Mouse (Mus musculus) embryonic facial prominence, embryonic 14.5 days (tissue): Measurements from ENCODE around the gene Il18bp. TPM values are rescaled to one million over a fixed set of nuclear protein-coding genes. Genes with fewer than 3 reads are reported as not detected.

Experiments
- ATAC-seq: fragments of 200-750 bp; cut with Nextera tagmentation; 2 replicates; pipeline ENCODE4 v1.8.0; 2017; ENCODE audit warnings: low read depth, moderate number of reproducible peaks, moderate TSS enrichment
- DNase-seq: peaks from one replicate; pipeline ENCODE4 v3.0.0-alpha.2; 2015; ENCODE audit warnings: low spot score
- H3K27ac ChIP-seq: fragments of 300-500 bp; sonication (generic); replicated peaks from 2 replicates; pipeline ENCODE4 v1.5.1; 2014; ENCODE audit warnings: low read depth, mild to moderate bottlenecking, low read length, moderate library complexity
- H3K27me3 ChIP-seq: fragments of 300-500 bp; sonication (generic); replicated peaks from 2 replicates; pipeline ENCODE4 v1.6.1; 2014; ENCODE audit warnings: low read length; ENCODE audit not compliant: control insufficient read depth, insufficient read depth
- H3K36me3 ChIP-seq: fragments of 300-500 bp; sonication (generic); 2 replicates; pipeline ENCODE4 v1.6.1; 2014; ENCODE audit warnings: low read length, mixed read lengths; ENCODE audit not compliant: control insufficient read depth, insufficient read depth
- H3K4me1 ChIP-seq: fragments of 300-500 bp; sonication (generic); 2 replicates; pipeline ENCODE4 v1.6.1; 2014; ENCODE audit warnings: antibody characterized with exemption, low read length; ENCODE audit not compliant: control insufficient read depth, insufficient read depth
- H3K4me2 ChIP-seq: fragments of 300-500 bp; sonication (generic); 2 replicates; pipeline ENCODE4 v1.6.1; 2014; ENCODE audit warnings: low read depth, mild to moderate bottlenecking, low read length, moderate library complexity, mixed read lengths
- H3K4me3 ChIP-seq: fragments of 300-500 bp; sonication (generic); 2 replicates; pipeline ENCODE4 v1.5.1; 2014; ENCODE audit warnings: low read depth, mild to moderate bottlenecking, low read length
- H3K9ac ChIP-seq: fragments of 300-500 bp; sonication (generic); 2 replicates; pipeline ENCODE4 v1.6.1; 2014; ENCODE audit warnings: low read depth, mild to moderate bottlenecking, low read length, moderate library complexity, mixed read lengths
- H3K9me3 ChIP-seq: fragments of 300-500 bp; sonication (generic); 2 replicates; pipeline ENCODE4 v1.6.1; 2016; ENCODE audit warnings: low read length; ENCODE audit not compliant: control insufficient read depth
- WGBS: fragments of 180-500 bp; shearing (Covaris S2); extraction: QIAGEN DNeasy Blood & Tissue Kit; methylation state at CpG from one replicate; pipeline ENCODE4 v1.1.7; 2014; 5-methylcytosine and 5-hydroxymethylcytosine counted together
- polyA plus RNA-seq: library from polyadenylated mRNA; unstranded; fragments of >200 nt; fragmentation: Nextera tagmentation; extraction: Ambion mirVana; gene quantifications from 2 replicates; pipeline ENCODE4 v1.2.1, GENCODE M21; 2014

Gene Il18bp
- polyA plus RNA-seq, 1 experiment from 2014 or later = 2.0 TPM

- Histone ChIP-seq H3K36me3 (peaks cover 86% of the 10 kb centered on the region), H3K9ac (no peak overlapping the region), H3K27me3 (no peaks in the 10 kb centered on the region), H3K4me1 (no peaks in the 10 kb centered on the region), H3K4me3 (no peak overlapping the region), H3K9me3 (no peaks in the 10 kb centered on the region), H3K4me2 (no peak overlapping the region), H3K27ac (no peak overlapping the region)
- DNase-seq (no peak), ATAC-seq (no peak)
- WGBS = 84% methylated on average over 5 of the region's 5 CpGs
Observed at GRCm38 (mm10) chr7:102017452-102017851, 1.0 kb downstream of the Il18bp start.

GRCm38 (mm10) chr7:102016936-102017335, 1.6 kb downstream of the Il18bp start:
- Histone ChIP-seq H3K4me1 (no peaks in the 10 kb centered on the region), H3K27me3 (no peaks in the 10 kb centered on the region), H3K27ac (no peak overlapping the region), H3K4me2 (no peak overlapping the region), H3K4me3 (no peak overlapping the region), H3K36me3 (peaks cover 86% of the 10 kb centered on the region), H3K9me3 (no peaks in the 10 kb centered on the region), H3K9ac (no peak overlapping the region)
- DNase-seq = no peak
- 82% methylated on average over 4 of the region's 4 CpGs for WGBS
- no peak for ATAC-seq

- Histone ChIP-seq H3K4me2 (no peak overlapping the region), H3K9me3 (no peaks in the 10 kb centered on the region), H3K36me3 (peaks cover 89% of the 10 kb centered on the region), H3K27me3 (no peaks in the 10 kb centered on the region), H3K9ac (no peak overlapping the region), H3K27ac (no peak overlapping the region), H3K4me3 (no peak overlapping the region), H3K4me1 (no peaks in the 10 kb centered on the region)
- DNase-seq (no peak), ATAC-seq (no peak)
- WGBS = 78% methylated on average over 2 of the region's 2 CpGs
Observed at GRCm38 (mm10) chr7:102014995-102015394, 3.5 kb downstream of the Il18bp start.

- no peak overlapping the region for H3K4me3 ChIP-seq
- H3K27ac ChIP-seq = no peak overlapping the region
- peaks cover 98% of the 10 kb centered on the region for H3K36me3 ChIP-seq
- ATAC-seq (no peak), DNase-seq (no peak)
- no peak overlapping the region for H3K4me2 ChIP-seq
- no peaks in the 10 kb centered on the region for H3K4me1 ChIP-seq
- no peaks in the 10 kb centered on the region for H3K27me3 ChIP-seq
- H3K9ac ChIP-seq = no peak overlapping the region
- WGBS = 87% methylated on average over 6 of the region's 8 CpGs
- H3K9me3 ChIP-seq = no peaks in the 10 kb centered on the region
Observed at GRCm38 (mm10) chr7:102013416-102013815, 5.1 kb downstream of the Il18bp start.

- Histone ChIP-seq H3K9ac (no peak overlapping the region), H3K36me3 (peaks cover 97% of the 10 kb centered on the region), H3K27me3 (no peaks in the 10 kb centered on the region), H3K4me1 (no peaks in the 10 kb centered on the region), H3K27ac (no peak overlapping the region), H3K4me2 (no peak overlapping the region), H3K9me3 (no peaks in the 10 kb centered on the region), H3K4me3 (no peak overlapping the region)
- DNase-seq (no peak), ATAC-seq (no peak)
- WGBS = 87% methylated on average over 9 of the region's 9 CpGs
Observed at GRCm38 (mm10) chr7:102011855-102012254, 6.6 kb downstream of the Il18bp start.

GRCm38 (mm10) chr7:102006520-102006919, 12.0 kb downstream of the Il18bp start:
- ATAC-seq = no peak
- Histone ChIP-seq H3K36me3 (peaks cover 99% of the 10 kb centered on the region), H3K27ac (no peak overlapping the region), H3K4me2 (no peak overlapping the region), H3K27me3 (no peaks in the 10 kb centered on the region), H3K4me3 (no peak overlapping the region), H3K9ac (no peak overlapping the region), H3K4me1 (no peaks in the 10 kb centered on the region), H3K9me3 (no peaks in the 10 kb centered on the region)
- 80% methylated on average over 1 of the region's 1 CpGs for WGBS
- no peak for DNase-seq

GRCm38 (mm10) chr7:102000921-102001630, 17.4 kb downstream of the Il18bp start:
- H3K4me1 ChIP-seq = no peaks in the 10 kb centered on the region
- no peak overlapping the region; the same call in 1 of the 2 replicates for H3K4me2 ChIP-seq
- 86% methylated on average over 26 of the region's 26 CpGs for WGBS
- H3K36me3 ChIP-seq = peaks cover 100% of the 10 kb centered on the region
- H3K9me3 ChIP-seq = no peaks in the 10 kb centered on the region
- H3K9ac ChIP-seq = no peak overlapping the region
- H3K27ac ChIP-seq = peak overlapping the region; percentile 57; the same call in 1 of the 2 replicates
- no peaks in the 10 kb centered on the region for H3K27me3 ChIP-seq
- DNase-seq (peak; percentile 75), ATAC-seq (peak; percentile 67)
- H3K4me3 ChIP-seq = no peak overlapping the region

GRCm38 (mm10) chr7:102000296-102000695, 18.2 kb downstream of the Il18bp start:
- 88% methylated on average over 8 of the region's 8 CpGs for WGBS
- ATAC-seq = peak; percentile 42
- H3K4me3 ChIP-seq = no peak overlapping the region
- peaks cover 100% of the 10 kb centered on the region for H3K36me3 ChIP-seq
- H3K27ac ChIP-seq = peak overlapping the region; percentile 57; the same call in 1 of the 2 replicates
- DNase-seq = peak; percentile 65
- no peaks in the 10 kb centered on the region for H3K4me1 ChIP-seq
- H3K9me3 ChIP-seq = no peaks in the 10 kb centered on the region
- H3K9ac ChIP-seq = no peak overlapping the region
- H3K27me3 ChIP-seq = no peaks in the 10 kb centered on the region
- no peak overlapping the region for H3K4me2 ChIP-seq
